Mouse (Mus musculus) forebrain, embryonic 11.5 days (tissue): Measurements from ENCODE around the gene Rundc3a. TPM values are rescaled to one million over a fixed set of nuclear protein-coding genes. Genes with fewer than 3 reads are reported as not detected.

ENCODE experiments used
- ATAC-seq: fragments of 200-750 bp; cut with Nextera tagmentation; replicated peaks from 2 replicates; pipeline ENCODE4 v1.8.0; 2017; ENCODE audit warnings: moderate TSS enrichment; ENCODE audit not compliant: low FRiP score
- DNase-seq: peaks from one replicate; pipeline ENCODE4 v3.0.0-alpha.2; 2017; ENCODE audit warnings: low spot score
- H3K27ac ChIP-seq: fragments of 300-500 bp; sonication (generic); 2 replicates; pipeline ENCODE4 v1.5.1; 2014; ENCODE audit warnings: low read depth, low read length
- H3K27me3 ChIP-seq: fragments of 300-500 bp; sonication (generic); 2 replicates; pipeline ENCODE4 v1.6.1; 2014; ENCODE audit warnings: mild to moderate bottlenecking, low read length, mixed read lengths; ENCODE audit not compliant: control insufficient read depth, insufficient read depth
- H3K36me3 ChIP-seq: fragments of 300-500 bp; sonication (generic); 2 replicates; pipeline ENCODE4 v1.6.1; 2014; ENCODE audit warnings: mild to moderate bottlenecking, low read length, moderate library complexity, mixed read lengths; ENCODE audit not compliant: control insufficient read depth, insufficient read depth
- H3K4me1 ChIP-seq: fragments of 300-500 bp; sonication (generic); replicated peaks from 2 replicates; pipeline ENCODE4 v1.6.1; 2014; ENCODE audit warnings: low read length, mixed read lengths; ENCODE audit not compliant: control insufficient read depth, insufficient read depth
- H3K4me2 ChIP-seq: fragments of 300-500 bp; sonication (generic); 2 replicates; pipeline ENCODE4 v1.6.1; 2014; ENCODE audit warnings: low read depth, mild to moderate bottlenecking, low read length, moderate library complexity, mixed read lengths; ENCODE audit not compliant: severe bottlenecking
- H3K4me3 ChIP-seq: fragments of 300-500 bp; sonication (generic); 2 replicates; pipeline ENCODE4 v1.5.1; 2014; ENCODE audit warnings: low read depth, low read length
- H3K9ac ChIP-seq: fragments of 300-500 bp; sonication (generic); 2 replicates; pipeline ENCODE4 v1.6.1; 2014; ENCODE audit warnings: low read length
- H3K9me3 ChIP-seq: fragments of 300-500 bp; sonication (generic); 2 replicates; pipeline ENCODE4 v1.6.1; 2016; ENCODE audit warnings: low read length, mixed read lengths; ENCODE audit not compliant: control insufficient read depth
- WGBS: fragments of 180-500 bp; shearing (Covaris S2); extraction: QIAGEN DNeasy Blood & Tissue Kit; methylation state at CpG from one replicate; pipeline ENCODE4 v1.1.7; 2014; 5-methylcytosine and 5-hydroxymethylcytosine counted together
- polyA plus RNA-seq: library from polyadenylated mRNA; unstranded; fragments of >200 nt; fragmentation: Nextera tagmentation; extraction: Ambion mirVana; gene quantifications from 2 replicates; pipeline ENCODE4 v1.2.1, GENCODE M21; 2014

Rundc3a gene
- polyA plus RNA-seq, 1 experiment from 2014 or later, result 35.4 TPM

DNA sequence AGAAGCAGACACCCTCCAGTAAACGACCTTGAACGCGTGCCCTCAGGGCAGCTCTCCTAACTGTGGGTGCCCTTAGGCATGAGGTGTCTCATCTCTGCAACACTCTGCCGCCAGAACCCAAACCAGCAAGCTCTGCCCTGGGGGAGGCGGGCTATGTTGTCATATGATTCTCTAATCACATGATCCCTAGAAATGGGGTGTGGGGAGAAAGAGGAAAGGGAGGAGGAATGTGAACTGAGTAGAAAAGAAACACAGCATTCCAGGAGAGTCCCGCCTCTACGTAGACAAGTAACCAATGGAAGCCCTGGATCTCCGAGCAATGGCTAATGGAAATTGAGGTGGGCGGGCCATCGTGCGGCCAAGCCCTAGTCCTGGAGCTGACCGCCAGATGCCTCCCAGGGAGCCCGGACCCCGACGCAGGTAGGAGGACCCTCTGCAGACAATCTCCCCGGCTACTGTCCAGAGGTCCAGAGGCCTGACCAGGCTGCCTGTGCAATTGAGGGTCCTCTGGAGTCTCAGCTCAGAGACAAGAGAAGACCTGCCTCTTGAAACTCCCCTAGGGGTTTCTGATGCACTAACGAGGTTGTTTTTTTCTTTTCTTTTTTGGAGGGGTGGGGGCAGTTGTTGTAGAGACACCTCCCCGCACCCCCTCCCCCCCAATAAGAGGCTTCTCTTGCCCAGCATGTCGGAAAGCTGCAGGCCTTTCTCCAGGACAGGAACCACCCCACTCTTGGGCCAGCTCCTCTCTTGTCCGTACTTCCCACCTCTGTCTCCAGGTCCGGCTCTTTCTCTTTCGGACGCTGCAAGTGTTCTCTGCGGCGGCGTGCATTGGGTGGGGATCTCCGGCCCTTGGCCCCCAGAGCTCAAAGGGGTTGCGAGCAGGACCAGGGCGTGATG is 37.2 kb downstream of the Rundc3a start, which contains the start of gene Grn:
TSS of gene Grn (plus strand) at position 195 of the 897 bp plus-strand sequence.
- under 1% methylated on average over 28 of the region's 29 CpGs for WGBS
- peak; percentile 90 for DNase-seq
- Histone ChIP-seq H3K9ac (peak within 1 kb of the TSS; percentile 59), H3K27me3 (no peaks in the 10 kb centered on the region), H3K9me3 (no peaks in the 10 kb centered on the region), H3K4me1 (no peaks in the 10 kb centered on the region; the same call in 1 of the 2 replicates), H3K27ac (peak within 1 kb of the TSS; percentile 33; the same call in 1 of the 2 replicates), H3K4me2 (peak within 1 kb of the TSS; percentile 94), H3K36me3 (no peaks in the 10 kb centered on the region), H3K4me3 (peak within 1 kb of the TSS; percentile 56)
- ATAC-seq, result peak; percentile 93

DNA sequence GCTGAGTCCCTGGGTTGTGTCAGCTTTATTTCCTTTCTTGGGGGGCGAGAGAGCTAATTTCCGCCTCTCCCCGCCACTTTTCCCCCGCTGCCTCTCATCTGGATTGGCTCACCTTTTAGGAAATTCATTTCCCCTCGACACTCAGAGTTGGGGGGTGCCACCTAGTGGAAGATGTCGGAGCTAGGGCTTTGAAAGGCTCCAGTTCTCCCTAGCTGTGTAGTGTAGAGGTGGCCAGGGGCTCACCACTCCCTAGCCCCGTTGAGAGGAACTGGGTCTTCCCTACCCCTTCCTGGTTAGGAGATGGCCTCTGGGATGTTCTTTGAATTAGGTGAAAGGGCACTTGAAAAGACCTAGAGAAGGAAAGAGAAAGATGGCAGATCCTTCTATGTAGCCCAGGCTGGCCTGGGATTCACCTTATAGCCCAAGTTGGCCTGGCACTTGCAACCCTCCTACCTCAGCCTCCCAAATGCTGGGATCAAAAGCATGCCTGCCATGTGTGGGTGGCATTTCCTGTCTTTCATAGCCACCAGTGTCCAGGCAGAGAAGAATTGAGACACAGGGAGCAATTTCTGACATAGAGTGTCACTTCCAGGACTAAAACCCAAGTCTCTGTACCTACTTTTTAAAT is 37.9 kb downstream of the Rundc3a start:
- H3K9me3 ChIP-seq, result no peaks in the 10 kb centered on the region
- ATAC-seq, result peak; percentile 49; the same call in 1 of the 2 replicates
- no peaks in the 10 kb centered on the region; the same call in 1 of the 2 replicates for H3K4me1 ChIP-seq
- no peak overlapping the region for H3K27ac ChIP-seq
- DNase-seq, result peak; percentile 84
- H3K36me3 ChIP-seq, result no peaks in the 10 kb centered on the region; the same call in 1 of the 2 replicates
- no peaks in the 10 kb centered on the region for H3K27me3 ChIP-seq
- peak overlapping the region; percentile 59 for H3K9ac ChIP-seq
- H3K4me3 ChIP-seq, result peak overlapping the region; percentile 56
- under 1% methylated on average over 7 of the region's 7 CpGs for WGBS
- peak overlapping the region; percentile 94 for H3K4me2 ChIP-seq

DNA sequence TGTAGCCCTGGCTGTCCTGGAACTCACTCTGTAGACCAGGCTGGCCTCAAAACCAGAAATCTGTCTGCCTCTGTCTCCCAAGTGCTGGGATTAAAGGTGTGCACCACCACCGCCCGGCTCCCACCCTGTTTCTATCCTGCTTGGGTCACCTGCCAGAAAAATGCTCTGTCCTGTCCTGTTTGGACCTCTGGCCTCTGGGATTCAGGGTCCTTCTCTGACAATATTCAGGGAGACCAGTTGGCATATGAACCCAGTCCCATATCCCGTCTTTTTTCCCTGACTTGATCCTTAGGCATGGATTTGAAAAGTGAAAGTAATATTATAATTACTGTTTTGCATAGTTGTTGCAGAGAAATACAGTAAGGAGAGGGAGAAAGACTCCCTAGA is 38.5 kb downstream of the Rundc3a start:
- no peak overlapping the region for H3K27ac ChIP-seq

DNA sequence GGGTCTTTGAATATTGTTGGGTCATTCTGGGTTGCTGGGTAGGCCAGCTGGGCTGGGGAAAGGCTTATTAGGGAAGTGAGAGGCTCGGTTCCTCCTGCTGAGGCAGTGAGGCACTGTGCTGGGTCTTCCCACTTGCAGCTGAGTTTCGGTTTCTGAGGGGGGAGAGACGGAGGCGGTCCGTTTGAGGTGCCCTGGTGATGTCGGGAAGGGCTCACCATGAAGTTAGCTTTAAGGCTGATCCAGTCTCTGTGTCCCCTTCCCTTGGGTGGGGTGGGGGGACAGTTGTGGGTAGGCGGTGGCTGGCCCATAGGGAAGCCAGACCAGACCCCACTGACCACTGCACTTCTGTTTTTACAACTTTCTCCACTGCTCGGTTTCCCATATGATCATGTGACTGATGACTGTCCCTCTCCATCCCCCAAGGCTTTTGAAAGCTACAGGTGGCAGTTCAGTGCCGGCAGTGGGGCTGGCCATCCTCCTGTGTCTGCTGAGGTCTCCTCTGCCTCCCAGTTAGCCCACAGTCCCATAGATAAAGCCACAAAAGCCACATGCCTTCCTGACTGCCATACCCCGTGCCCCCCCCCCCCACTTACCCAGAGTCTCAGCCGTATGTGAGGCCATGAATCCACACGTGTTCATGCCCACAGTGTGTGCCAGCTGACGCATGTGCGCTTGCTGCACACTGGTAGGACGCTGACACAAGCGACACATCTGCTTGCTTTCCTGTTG is 39.1 kb downstream of the Rundc3a start:
- Histone ChIP-seq H3K4me3 (no peak overlapping the region), H3K27me3 (no peaks in the 10 kb centered on the region), H3K27ac (no peak overlapping the region), H3K9me3 (no peaks in the 10 kb centered on the region), H3K4me2 (no peak overlapping the region), H3K9ac (no peak overlapping the region), H3K36me3 (no peaks in the 10 kb centered on the region; the same call in 1 of the 2 replicates), H3K4me1 (peaks cover 5% of the 10 kb centered on the region; the same call in 1 of the 2 replicates)
- WGBS, result 73% methylated on average over 16 of the region's 16 CpGs
- ATAC-seq, result no peak
- no peak for DNase-seq

More for the DNA sequence above, 38.5 kb downstream of the Rundc3a start:
- Histone ChIP-seq H3K4me1 (no peaks in the 10 kb centered on the region; the same call in 1 of the 2 replicates), H3K4me2 (no peak overlapping the region), H3K9ac (no peak overlapping the region), H3K36me3 (no peaks in the 10 kb centered on the region; the same call in 1 of the 2 replicates), H3K9me3 (no peaks in the 10 kb centered on the region), H3K4me3 (no peak overlapping the region), H3K27me3 (no peaks in the 10 kb centered on the region)
- 85% methylated on average over 3 of the region's 3 CpGs for WGBS
- no peak for ATAC-seq
- DNase-seq, result no peak

DNA sequence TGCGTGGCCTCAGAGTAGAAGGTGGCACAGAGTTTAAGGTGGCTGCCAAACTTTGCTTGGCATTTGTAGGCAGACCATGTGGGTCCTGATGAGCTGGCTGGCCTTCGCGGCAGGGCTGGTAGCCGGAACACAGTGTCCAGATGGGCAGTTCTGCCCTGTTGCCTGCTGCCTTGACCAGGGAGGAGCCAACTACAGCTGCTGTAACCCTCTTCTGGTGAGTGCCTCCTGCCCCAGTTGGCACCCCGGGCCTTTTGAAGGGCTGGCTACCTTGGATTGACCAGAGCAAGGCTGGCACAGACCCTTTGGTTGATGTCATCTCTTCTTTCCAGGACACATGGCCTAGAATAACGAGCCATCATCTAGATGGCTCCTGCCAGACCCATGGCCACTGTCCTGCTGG is 39.7 kb downstream of the Rundc3a start:
- no peak overlapping the region for H3K27ac ChIP-seq
- WGBS, result 94% methylated on average over 6 of the region's 6 CpGs
- no peak overlapping the region for H3K4me2 ChIP-seq
- DNase-seq, result no peak
- no peaks in the 10 kb centered on the region; the same call in 1 of the 2 replicates for H3K36me3 ChIP-seq
- H3K27me3 ChIP-seq, result no peaks in the 10 kb centered on the region
- no peak for ATAC-seq
- no peak overlapping the region for H3K4me3 ChIP-seq
- H3K9ac ChIP-seq, result no peak overlapping the region
- H3K4me1 ChIP-seq, result peaks cover 10% of the 10 kb centered on the region
- H3K9me3 ChIP-seq, result no peaks in the 10 kb centered on the region

DNA sequence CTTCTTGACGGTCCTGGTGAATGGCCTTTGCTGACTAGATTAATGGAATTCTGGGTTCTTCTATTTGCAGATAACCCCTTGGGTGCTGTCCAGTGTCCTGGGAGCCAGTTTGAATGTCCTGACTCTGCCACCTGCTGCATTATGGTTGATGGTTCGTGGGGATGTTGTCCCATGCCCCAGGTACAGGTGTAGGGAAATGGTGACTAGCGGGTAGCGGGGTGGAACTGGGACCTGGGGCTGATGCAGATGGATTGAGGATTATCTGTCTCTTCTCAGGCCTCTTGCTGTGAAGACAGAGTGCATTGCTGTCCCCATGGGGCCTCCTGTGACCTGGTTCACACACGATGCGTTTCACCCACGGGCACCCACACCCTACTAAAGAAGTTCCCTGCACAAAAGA is 40.7 kb downstream of the Rundc3a start:
- H3K27me3 ChIP-seq, result peaks cover 5% of the 10 kb centered on the region
- DNase-seq (no peak), ATAC-seq (no peak)
- no peaks in the 10 kb centered on the region for H3K9me3 ChIP-seq
- no peak overlapping the region for H3K27ac ChIP-seq
- H3K9ac ChIP-seq, result no peak overlapping the region
- H3K36me3 ChIP-seq, result no peaks in the 10 kb centered on the region; the same call in 1 of the 2 replicates
- WGBS, result 89% methylated on average over 7 of the region's 7 CpGs
- no peak overlapping the region for H3K4me3 ChIP-seq
- no peak overlapping the region for H3K4me2 ChIP-seq
- peaks cover 18% of the 10 kb centered on the region for H3K4me1 ChIP-seq

DNA sequence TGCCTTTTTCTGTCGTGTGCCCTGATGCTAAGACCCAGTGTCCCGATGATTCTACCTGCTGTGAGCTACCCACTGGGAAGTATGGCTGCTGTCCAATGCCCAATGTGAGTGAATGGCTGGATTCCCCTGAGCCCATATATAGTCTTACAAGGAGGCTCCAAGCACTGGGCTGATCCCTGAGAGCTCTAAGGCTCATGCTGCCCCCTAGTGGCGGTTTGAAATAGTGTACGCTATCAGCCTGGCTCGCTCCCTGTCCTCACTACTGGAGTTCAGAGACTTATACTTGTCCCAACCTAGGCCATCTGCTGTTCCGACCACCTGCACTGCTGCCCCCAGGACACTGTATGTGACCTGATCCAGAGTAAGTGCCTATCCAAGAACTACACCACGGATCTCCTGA is 41.2 kb downstream of the Rundc3a start:
- DNase-seq (peak; percentile 94), ATAC-seq (no peak)
- no peak overlapping the region for H3K4me3 ChIP-seq
- H3K27ac ChIP-seq, result no peak overlapping the region
- H3K4me1 ChIP-seq, result peaks cover 18% of the 10 kb centered on the region
- H3K27me3 ChIP-seq, result peaks cover 8% of the 10 kb centered on the region
- no peak overlapping the region for H3K4me2 ChIP-seq
- no peaks in the 10 kb centered on the region; the same call in none of the 2 replicates for H3K36me3 ChIP-seq
- H3K9me3 ChIP-seq, result no peaks in the 10 kb centered on the region
- no peak overlapping the region for H3K9ac ChIP-seq
- WGBS, result 11% methylated on average over 7 of the region's 7 CpGs
